Comparison of ENCODE assay signal across 19 mouse cellular contexts in the genomic region with DNA sequence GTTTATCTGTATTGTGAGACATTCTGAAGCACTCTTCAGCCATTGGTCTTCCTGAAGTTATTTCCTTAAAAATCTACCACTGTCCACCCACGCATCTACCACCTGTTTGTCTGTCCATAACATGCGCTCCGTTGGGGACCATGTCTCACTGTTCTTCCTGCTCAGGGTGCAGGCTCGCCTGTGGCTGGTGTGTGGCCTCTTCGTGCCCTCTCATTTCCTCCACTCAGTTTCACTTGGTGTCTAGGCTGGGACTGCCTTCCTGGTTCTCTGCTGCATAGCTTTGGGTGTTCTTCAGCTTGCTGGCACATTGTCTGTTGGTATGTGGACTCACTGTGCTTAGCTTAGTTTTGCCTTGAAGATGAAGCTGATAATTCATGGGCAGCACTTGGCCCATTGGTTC. TPM values are rescaled to one million over a fixed set of nuclear protein-coding genes. Genes with fewer than 3 reads are reported as not detected.
DNase-seq lines count a peak whose midpoint lies in the region; ATAC-seq and TF ChIP-seq lines count a peak whose summit lies in the region.
"Had no signal": no experiment of that assay in that cellular context is flagged by ENCODE, and none has a peak within 500 bp of the region (broad histone marks: within the 10 kb centered on the region; RNA-seq: fewer than 3 reads in every experiment).

No protein-coding gene starts in this region.

- TF ChIP-seq CTCF in stomach, postnatal 0 days (IDR thresholded peaks at IDR 0.05; ENCODE audit: low read depth), result no peak

- H3K36me3 ChIP-seq in heart, embryonic 10.5 days, result no peaks in the 10 kb centered on the region
- no peaks in the 10 kb centered on the region for H3K36me3 ChIP-seq in intestine, embryonic 16.5 days (ENCODE audit: control insufficient read depth, insufficient read depth, low read length)
- H3K36me3 ChIP-seq in stomach, postnatal 0 days (ENCODE audit: control insufficient read depth, insufficient read depth, low read length), result no peaks in the 10 kb centered on the region
- H3K36me3 ChIP-seq: embryonic facial prominence, embryonic 12.5 days; forebrain, embryonic 12.5 days had no signal

- 70% methylated on average over 5 of the region's 5 CpGs for WGBS in heart, embryonic 10.5 days
- WGBS in intestine, embryonic 16.5 days, result 77% methylated on average over 5 of the region's 5 CpGs
- 72% methylated on average over 5 of the region's 5 CpGs for WGBS in stomach, postnatal 0 days

- no peaks in the 10 kb centered on the region for H3K27me3 ChIP-seq in heart, embryonic 10.5 days (ENCODE audit: insufficient read depth, poor library complexity, severe bottlenecking)
- no peaks in the 10 kb centered on the region for H3K27me3 ChIP-seq in intestine, embryonic 16.5 days (replicated peaks; ENCODE audit: control insufficient read depth, insufficient read depth, low read length)
- no peaks in the 10 kb centered on the region for H3K27me3 ChIP-seq in stomach, postnatal 0 days (ENCODE audit: control insufficient read depth, insufficient read depth, low read length)
- H3K27me3 ChIP-seq: embryonic facial prominence, embryonic 12.5 days; forebrain, embryonic 12.5 days; Patski had no signal

- H3K9me3 ChIP-seq in heart, embryonic 10.5 days, result no peaks in the 10 kb centered on the region
- no peaks in the 10 kb centered on the region for H3K9me3 ChIP-seq in intestine, embryonic 16.5 days (ENCODE audit: control insufficient read depth, low read length)
- H3K9me3 ChIP-seq in stomach, postnatal 0 days (ENCODE audit: control insufficient read depth, low read length), result no peaks in the 10 kb centered on the region
- H3K9me3 ChIP-seq: embryonic facial prominence, embryonic 12.5 days; forebrain, embryonic 12.5 days had no signal

- DNase-seq in heart, embryonic 10.5 days (ENCODE audit: low spot score), result no peak
- no peak for DNase-seq in heart, postnatal 36 days
- DNase-seq in stomach, postnatal 0 days (ENCODE audit: low spot score), result no peak
- DNase-seq in kidney, postnatal 14 days, result no peak
- DNase-seq in kidney, postnatal 36 days, result no peak
- DNase-seq: adrenal gland, postnatal 25 days; cerebellum, adult 18-20 months; cerebellum, postnatal 10 days; gastrocnemius, postnatal 10 days; heart, postnatal 10 days had no signal

- H3K27ac ChIP-seq in heart, embryonic 10.5 days, result 0 out of 2 replicates have a peak overlapping the region, but pooled peaks have one; percentile 4
- peak overlapping the region; percentile 33; the same call in 1 of the 2 replicates for H3K27ac ChIP-seq in intestine, embryonic 16.5 days (ENCODE audit: low read length)
- H3K27ac ChIP-seq in stomach, postnatal 0 days (replicated peaks), result no peak overlapping the region
- H3K27ac ChIP-seq: embryonic facial prominence, embryonic 12.5 days; forebrain, embryonic 12.5 days had no signal

- peak; percentile 63; the same call in 1 of the 2 replicates for ATAC-seq in common myeloid progenitor, adult 5-6 weeks (replicated peaks; ENCODE audit: low read depth, poor library complexity, severe bottlenecking)
- ATAC-seq in intestine, embryonic 16.5 days, result peak; percentile 51; the same call in 1 of the 2 replicates
- peak; percentile 19; the same call in 1 of the 2 replicates for ATAC-seq in stomach, postnatal 0 days (ENCODE audit: low FRiP score, low TSS enrichment)
- ATAC-seq: activated CD4-positive, CD25-positive, alpha-beta regulatory T cell, adult 4 months; forebrain, embryonic 16.5 days; hindbrain, embryonic 16.5 days; inflammation-experienced regulatory T-cells, adult 6 months; Patski had no signal

- intact Hi-C loops in heart, postnatal 36 days (cut with DNase I), result no loop called here

- H3K4me1 ChIP-seq in heart, embryonic 10.5 days, result peaks cover 91% of the 10 kb centered on the region
- H3K4me1 ChIP-seq in intestine, embryonic 16.5 days (ENCODE audit: control insufficient read depth, insufficient read depth, low read length), result peaks cover 38% of the 10 kb centered on the region
- peaks cover 2% of the 10 kb centered on the region; the same call in 1 of the 2 replicates for H3K4me1 ChIP-seq in stomach, postnatal 0 days (replicated peaks; ENCODE audit: control insufficient read depth, insufficient read depth)

- no peak for TF ChIP-seq EP300 in stomach, postnatal 0 days (optimal IDR thresholded peaks at IDR 0.05)

- H3K4me2 ChIP-seq in intestine, embryonic 16.5 days (ENCODE audit: low read depth, low read length), result no peak overlapping the region
- no peak overlapping the region for H3K4me2 ChIP-seq in stomach, postnatal 0 days (replicated peaks; ENCODE audit: low read depth)
- H3K4me2 ChIP-seq: embryonic facial prominence, embryonic 12.5 days; forebrain, embryonic 12.5 days had no signal

- no peak overlapping the region for H3K4me3 ChIP-seq in heart, embryonic 10.5 days
- H3K4me3 ChIP-seq in intestine, embryonic 16.5 days (ENCODE audit: low read length), result no peak overlapping the region
- H3K4me3 ChIP-seq in stomach, postnatal 0 days (ENCODE audit: low read depth, low read length), result no peak overlapping the region
- H3K4me3 ChIP-seq: embryonic facial prominence, embryonic 12.5 days; forebrain, embryonic 12.5 days had no signal

- H3K9ac ChIP-seq in intestine, embryonic 16.5 days (ENCODE audit: low read depth, low read length), result no peak overlapping the region
- H3K9ac ChIP-seq in stomach, postnatal 0 days (ENCODE audit: low read length), result no peak overlapping the region
- H3K9ac ChIP-seq: embryonic facial prominence, embryonic 12.5 days; forebrain, embryonic 12.5 days had no signal

RNA-seq across cellular contexts. Expression of gene Tead1, which starts 32.9 kb away (rescaled TPM):
- polyA plus RNA-seq in heart, embryonic 10.5 days (2016; fragmentation: Nextera tagmentation; extraction: Ambion mirVana), result 19.7 and 27.2 TPM in 2 replicates
- total RNA-seq in heart, postnatal 36 days (2021), result 100 to 1,000 TPM; 157 to 186 TPM
- total RNA-seq in common myeloid progenitor, adult 5-6 weeks (2017), result not detected in 2 replicates
- 9.5 and 10.9 TPM in 2 replicates for polyA plus RNA-seq in intestine, embryonic 16.5 days (2015; fragmentation: Nextera tagmentation; extraction: Ambion mirVana)
- polyA plus RNA-seq in stomach, postnatal 0 days (2015; fragmentation: Nextera tagmentation; extraction: Ambion mirVana), result 13.5 and 13.9 TPM in 2 replicates
